Mouse (Mus musculus): ENCODE data around the gene Phyh. TPM values are rescaled to one million over a fixed set of nuclear protein-coding genes. Genes with fewer than 3 reads are reported as not detected.

Gene Phyh
- polyA plus RNA-seq, 1 experiment from 2014 or later: 70.2 TPM

GRCm38 (mm10) chr2:4978091-4978490 lies 59.3 kb downstream of the Phyh start:
- ATAC-seq (replicated peaks): no peak
- no peak overlapping the region for H3K27ac ChIP-seq
- no peak overlapping the region for H3K4me2 ChIP-seq
- H3K27me3 ChIP-seq (replicated peaks): no peaks in the 10 kb centered on the region
- H3K9me3 ChIP-seq: no peaks in the 10 kb centered on the region
- H3K4me3 ChIP-seq: no peak overlapping the region
- no peak overlapping the region for H3K9ac ChIP-seq
- 36% methylated on average over 8 of the region's 8 CpGs for WGBS
- no peaks in the 10 kb centered on the region for H3K4me1 ChIP-seq
- no peaks in the 10 kb centered on the region for H3K36me3 ChIP-seq (replicated peaks)

GRCm38 (mm10) chr2:4983987-4984386 lies 65.2 kb downstream of the Phyh start:
- H3K4me3 ChIP-seq: no peak overlapping the region
- no peak overlapping the region for H3K9ac ChIP-seq
- no peak for ATAC-seq (replicated peaks)
- no peaks in the 10 kb centered on the region for H3K36me3 ChIP-seq (replicated peaks)
- no peaks in the 10 kb centered on the region for H3K4me1 ChIP-seq
- H3K4me2 ChIP-seq: no peak overlapping the region
- 22% methylated on average over 5 of the region's 5 CpGs for WGBS
- no peaks in the 10 kb centered on the region for H3K27me3 ChIP-seq (replicated peaks)
- no peak overlapping the region for H3K27ac ChIP-seq
- H3K9me3 ChIP-seq: no peaks in the 10 kb centered on the region

GRCm38 (mm10) chr2:4985000-4985399 lies 66.2 kb downstream of the Phyh start:
- Histone ChIP-seq H3K27me3 (replicated peaks) (no peaks in the 10 kb centered on the region), H3K9me3 (no peaks in the 10 kb centered on the region), H3K27ac (no peak overlapping the region), H3K9ac (no peak overlapping the region), H3K4me2 (no peak overlapping the region), H3K4me3 (no peak overlapping the region), H3K4me1 (no peaks in the 10 kb centered on the region), H3K36me3 (replicated peaks) (no peaks in the 10 kb centered on the region)
- no peak for ATAC-seq (replicated peaks)
- WGBS: 88% methylated on average over 6 of the region's 6 CpGs

- Histone ChIP-seq H3K4me1 (no peaks in the 10 kb centered on the region), H3K4me3 (no peak overlapping the region), H3K36me3 (replicated peaks) (no peaks in the 10 kb centered on the region), H3K4me2 (no peak overlapping the region), H3K9ac (no peak overlapping the region), H3K27me3 (replicated peaks) (no peaks in the 10 kb centered on the region), H3K27ac (no peak overlapping the region), H3K9me3 (no peaks in the 10 kb centered on the region)
- ATAC-seq (replicated peaks): no peak
- WGBS: 94% methylated on average over 4 of the region's 4 CpGs
Observed at GRCm38 (mm10) chr2:4986798-4987197, 68.0 kb downstream of the Phyh start.

- no peak overlapping the region for H3K27ac ChIP-seq
- ATAC-seq (replicated peaks): no peak
- no peak overlapping the region for H3K4me2 ChIP-seq
- H3K9me3 ChIP-seq: no peaks in the 10 kb centered on the region
- H3K9ac ChIP-seq: no peak overlapping the region
- H3K4me3 ChIP-seq: no peak overlapping the region
- no peaks in the 10 kb centered on the region for H3K36me3 ChIP-seq (replicated peaks)
- no peaks in the 10 kb centered on the region for H3K27me3 ChIP-seq (replicated peaks)
- H3K4me1 ChIP-seq: no peaks in the 10 kb centered on the region
- 79% methylated on average over 8 of the region's 8 CpGs for WGBS
Observed at GRCm38 (mm10) chr2:4987388-4988180, 68.8 kb downstream of the Phyh start.

Other genes with a start within 250 kb of the Phyh start
- gene Bend7, start 201.2 kb upstream of the Phyh start, polyA plus RNA-seq (2015; fragmentation: Nextera tagmentation; extraction: Ambion mirVana): 5.9 and 6.5 TPM in 2 replicates
- 54.4 and 57.2 TPM in 2 replicates for gene Sephs1, start 37.5 kb upstream of the Phyh start, polyA plus RNA-seq (2015; fragmentation: Nextera tagmentation; extraction: Ambion mirVana)
- gene Ucma, start 57.1 kb downstream of the Phyh start, polyA plus RNA-seq (2015; fragmentation: Nextera tagmentation; extraction: Ambion mirVana): 0.56 and 0.57 TPM in 2 replicates
- gene Mcm10, start 93.8 kb downstream of the Phyh start, polyA plus RNA-seq (2015; fragmentation: Nextera tagmentation; extraction: Ambion mirVana): 3.5 and 5.1 TPM in 2 replicates
- gene Optn, start 145.0 kb downstream of the Phyh start, polyA plus RNA-seq (2015; fragmentation: Nextera tagmentation; extraction: Ambion mirVana): 15.7 and 18.9 TPM in 2 replicates
- 7.3 and 8.3 TPM in 2 replicates for gene Ccdc3, start 218.8 kb downstream of the Phyh start, polyA plus RNA-seq (2015; fragmentation: Nextera tagmentation; extraction: Ambion mirVana)